ENCODE assay signal across 11 mouse cellular contexts in genomic region chr9:103573994-103574750, GRCm38 (mm10).
DNase-seq lines count a peak whose midpoint lies in the region; ATAC-seq and TF ChIP-seq lines count a peak whose summit lies in the region.
"Had no signal": no experiment of that assay in that cellular context is flagged by ENCODE, and none has a peak within 500 bp of the region (broad histone marks: within the 10 kb centered on the region; RNA-seq: fewer than 3 reads in every experiment).

No protein-coding gene starts in this region.

- no peak overlapping the region for H3K4me2 ChIP-seq in neural tube, embryonic 15.5 days
- H3K4me2 ChIP-seq in kidney, postnatal 0 days (ENCODE audit: low read length) = no peak overlapping the region
- H3K4me2 ChIP-seq: heart, embryonic 12.5 days had no signal

- no peak overlapping the region for H3K9ac ChIP-seq in neural tube, embryonic 15.5 days (replicated peaks)
- no peak overlapping the region for H3K9ac ChIP-seq in kidney, postnatal 0 days (ENCODE audit: low read depth, low read length)
- H3K9ac ChIP-seq: heart, embryonic 12.5 days had no signal

- 5% methylated on average over 5 of the region's 5 CpGs for WGBS in neural tube, embryonic 15.5 days
- 9% methylated on average over 5 of the region's 5 CpGs for WGBS in kidney, postnatal 0 days

- H3K36me3 ChIP-seq in neural tube, embryonic 15.5 days = no peaks in the 10 kb centered on the region
- no peaks in the 10 kb centered on the region for H3K36me3 ChIP-seq in kidney, postnatal 0 days (ENCODE audit: insufficient read depth, low read length)
- H3K36me3 ChIP-seq: G1E had no signal

- TF ChIP-seq CTCF in kidney, postnatal 0 days (IDR thresholded peaks at IDR 0.05; ENCODE audit: low read depth) = no peak

- H3K9me3 ChIP-seq in neural tube, embryonic 15.5 days (replicated peaks) = no peaks in the 10 kb centered on the region
- no peaks in the 10 kb centered on the region for H3K9me3 ChIP-seq in kidney, postnatal 0 days (replicated peaks; ENCODE audit: low read length)
- H3K9me3 ChIP-seq: heart, embryonic 12.5 days had no signal

- no peaks in the 10 kb centered on the region for H3K27me3 ChIP-seq in neural tube, embryonic 15.5 days (replicated peaks)
- no peaks in the 10 kb centered on the region for H3K27me3 ChIP-seq in kidney, postnatal 0 days (ENCODE audit: insufficient read depth, low read length)
- H3K27me3 ChIP-seq: heart, embryonic 12.5 days had no signal

- DNase-seq in neural tube, embryonic 10.5 days (ENCODE audit: extremely low spot score, low spot score) = peak; percentile 60
- peak; percentile 30 for DNase-seq in embryo, embryonic 11.5 days (ENCODE audit: low read depth, low spot score)
- peak; percentile 67 for DNase-seq in kidney, postnatal 0 days (ENCODE audit: low spot score)
- no peak for DNase-seq in right cerebral cortex, postnatal 14 days
- no peak for DNase-seq in right cerebral cortex, postnatal 4 days
- no peak for DNase-seq in gastrocnemius, adult 8-10 months (ENCODE audit: low spot score in 2 of 2)
- DNase-seq in spleen, adult 12 weeks (ENCODE audit: low spot score) = no peak
- DNase-seq: thymus, adult 2 months had no signal

- no peak overlapping the region for H3K27ac ChIP-seq in neural tube, embryonic 15.5 days (replicated peaks)
- H3K27ac ChIP-seq in kidney, postnatal 0 days = no peak overlapping the region

- H3K4me1 ChIP-seq in neural tube, embryonic 15.5 days = peaks cover 38% of the 10 kb centered on the region
- H3K4me1 ChIP-seq in kidney, postnatal 0 days (replicated peaks; ENCODE audit: insufficient read depth, low read length) = no peaks in the 10 kb centered on the region

- no peak overlapping the region for H3K4me3 ChIP-seq in neural tube, embryonic 15.5 days (replicated peaks)
- H3K4me3 ChIP-seq in kidney, postnatal 0 days (replicated peaks; ENCODE audit: low read depth, low read length) = no peak overlapping the region
- H3K4me3 ChIP-seq: heart, embryonic 12.5 days had no signal

- no peak for ATAC-seq in neural tube, embryonic 15.5 days (ENCODE audit: low FRiP score)
- ATAC-seq in kidney, postnatal 0 days (replicated peaks; ENCODE audit: low FRiP score, low read depth) = no peak

Comparison
In these comparisons a context has a peak if more than half of its experiments do, and no peak if none do; other contexts are left out.
1. DNase-seq: peak in neural tube, embryonic 10.5 days (single experiment), embryo, embryonic 11.5 days (single experiment) and kidney, postnatal 0 days (single experiment); none in right cerebral cortex, postnatal 14 days (single experiment), right cerebral cortex, postnatal 4 days (single experiment), gastrocnemius, adult 8-10 months (0 of 2) and spleen, adult 12 weeks (single experiment).